Mouse (Mus musculus) liver, embryonic 11.5 days (tissue): ENCODE measurements at regions not wholly inside any gene's neighbourhood (a gene's known extent, or its start where the extent isn't known, plus 50 kb on each side); places are given as distances from the start of the nearest gene placed in this dataset.

ENCODE experiments used
- ATAC-seq: fragments of 200-750 bp; cut with Nextera tagmentation; replicated peaks from 2 replicates; pipeline ENCODE4 v1.8.0; 2017; ENCODE audit warnings: moderate number of reproducible peaks, mild to moderate bottlenecking, moderate TSS enrichment, moderate library complexity; ENCODE audit not compliant: low FRiP score
- DNase-seq: peaks from one replicate; pipeline ENCODE4 v3.0.0-alpha.2; 2017; ENCODE audit warnings: low spot score
- H3K27ac ChIP-seq: fragments of 300-500 bp; sonication (generic); 2 replicates; pipeline ENCODE4 v1.5.1; 2014; ENCODE audit warnings: mild to moderate bottlenecking, low read depth, low read length, control low read depth
- H3K27me3 ChIP-seq: fragments of 300-500 bp; sonication (generic); replicated peaks from 2 replicates; pipeline ENCODE4 v1.6.1; 2014; ENCODE audit warnings: low read length, mixed read lengths; ENCODE audit not compliant: control insufficient read depth, insufficient read depth
- H3K36me3 ChIP-seq: fragments of 300-500 bp; sonication (generic); 2 replicates; pipeline ENCODE4 v1.6.1; 2014; ENCODE audit warnings: mild to moderate bottlenecking, low read length, moderate library complexity, mixed read lengths; ENCODE audit not compliant: control insufficient read depth, insufficient read depth
- H3K4me1 ChIP-seq: fragments of 300-500 bp; sonication (generic); replicated peaks from 2 replicates; pipeline ENCODE4 v1.6.1; 2014; ENCODE audit warnings: low read length, mixed read lengths; ENCODE audit not compliant: control insufficient read depth, insufficient read depth
- H3K4me2 ChIP-seq: fragments of 300-500 bp; sonication (generic); 2 replicates; pipeline ENCODE4 v1.6.1; 2014; ENCODE audit warnings: mild to moderate bottlenecking, control low read depth, moderate library complexity
- H3K4me3 ChIP-seq: fragments of 300-500 bp; sonication (generic); 2 replicates; pipeline ENCODE4 v1.5.1; 2014; ENCODE audit warnings: low read depth, low read length, control low read depth
- H3K9ac ChIP-seq: fragments of 300-500 bp; sonication (generic); 2 replicates; pipeline ENCODE4 v1.6.1; 2014; ENCODE audit warnings: low read depth, low read length, control low read depth
- H3K9me3 ChIP-seq: fragments of 300-500 bp; sonication (generic); 2 replicates; pipeline ENCODE4 v1.6.1; 2016; ENCODE audit warnings: low read length, inconsistent platforms, mixed read lengths; ENCODE audit not compliant: control insufficient read depth
- WGBS: fragments of 180-500 bp; shearing (Covaris S2); extraction: QIAGEN DNeasy Blood & Tissue Kit; methylation state at CpG from one replicate; pipeline ENCODE4 v1.1.7; 2014; 5-methylcytosine and 5-hydroxymethylcytosine counted together

DNA sequence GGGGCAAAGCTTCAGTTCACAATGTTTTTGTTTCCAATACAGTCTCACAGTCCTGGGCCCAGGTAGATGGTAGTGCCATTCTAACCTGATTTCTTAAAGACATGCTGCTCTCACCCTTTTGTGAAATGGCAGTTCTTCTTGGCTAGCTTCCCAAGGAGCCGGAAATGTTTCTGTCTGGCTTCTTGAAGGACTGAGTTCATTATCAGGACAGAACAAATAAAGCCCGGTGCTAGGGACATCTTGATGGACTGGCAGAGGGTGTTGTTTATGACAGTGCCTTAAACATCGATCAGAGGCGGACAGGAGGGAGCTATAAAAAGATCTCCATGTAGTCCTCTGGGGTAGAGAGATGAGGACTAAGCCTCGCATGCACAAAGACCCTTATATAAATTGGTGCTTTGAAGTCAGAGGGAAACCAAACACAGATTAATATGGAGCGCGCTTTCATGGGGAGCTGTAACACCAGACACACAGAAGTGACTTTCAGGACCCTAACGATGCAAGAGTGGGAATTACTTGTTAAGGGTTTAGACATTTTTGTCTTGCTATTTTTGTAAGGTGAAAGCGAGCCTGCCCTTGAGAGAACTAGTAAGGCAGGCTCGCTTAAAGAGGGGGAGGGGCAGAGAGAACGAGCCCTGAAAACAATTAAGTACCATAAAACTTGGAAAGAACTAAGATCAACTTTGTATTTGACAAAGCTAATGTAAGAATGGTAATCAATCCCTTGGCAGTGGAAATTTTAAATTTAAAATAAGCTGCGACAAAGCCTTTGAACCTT, 96.2 kb downstream of the Fzd1 start:
- no peak overlapping the region for H3K4me3 ChIP-seq
- 63% methylated on average over 12 of the region's 12 CpGs for WGBS
- H3K36me3 ChIP-seq: no peaks in the 10 kb centered on the region
- no peaks in the 10 kb centered on the region for H3K4me1 ChIP-seq
- H3K9me3 ChIP-seq: no peaks in the 10 kb centered on the region
- H3K27me3 ChIP-seq: no peaks in the 10 kb centered on the region
- H3K4me2 ChIP-seq: no peak overlapping the region
- H3K27ac ChIP-seq: no peak overlapping the region
- no peak for ATAC-seq
- no peak for DNase-seq
- H3K9ac ChIP-seq: no peak overlapping the region

- Histone ChIP-seq H3K27me3 (no peaks in the 10 kb centered on the region), H3K9me3 (no peaks in the 10 kb centered on the region), H3K27ac (no peak overlapping the region), H3K4me3 (no peak overlapping the region), H3K4me2 (no peak overlapping the region), H3K4me1 (no peaks in the 10 kb centered on the region), H3K36me3 (no peaks in the 10 kb centered on the region), H3K9ac (no peak overlapping the region)
- no peak for DNase-seq
- whole genome bisulfite sequencing: 64% methylated on average over 1 of the region's 1 CpGs
- ATAC-seq: no peak
Observed at GRCm38 (mm10) chr5:4657982-4658381, 99.9 kb downstream of the Fzd1 start.

DNA sequence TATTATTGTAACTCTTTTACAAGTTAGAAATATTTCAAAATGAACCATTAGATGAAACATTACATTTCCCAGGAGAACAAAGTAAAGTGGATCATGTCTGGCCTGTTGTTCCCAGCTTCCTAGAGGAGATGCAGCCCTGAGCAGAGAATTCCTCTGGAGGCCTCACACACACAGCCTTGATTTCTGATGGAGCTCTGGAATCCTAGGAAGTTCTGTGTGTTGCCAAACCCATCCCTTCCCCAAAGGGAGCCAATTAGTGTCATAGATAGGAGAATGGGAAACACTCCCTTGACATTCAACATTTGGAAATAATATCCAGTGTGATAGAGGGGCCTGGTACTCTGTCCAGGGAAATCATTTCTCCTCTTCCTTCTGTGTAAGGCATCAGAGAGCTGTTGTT, 103.6 kb downstream of the Fzd1 start:
- no peaks in the 10 kb centered on the region for H3K9me3 ChIP-seq
- H3K27ac ChIP-seq: no peak overlapping the region
- no peak overlapping the region for H3K4me2 ChIP-seq
- no peak for DNase-seq
- no peaks in the 10 kb centered on the region for H3K27me3 ChIP-seq
- no peak for ATAC-seq
- no peaks in the 10 kb centered on the region for H3K36me3 ChIP-seq
- H3K9ac ChIP-seq: no peak overlapping the region
- H3K4me1 ChIP-seq: no peaks in the 10 kb centered on the region
- H3K4me3 ChIP-seq: no peak overlapping the region

DNA sequence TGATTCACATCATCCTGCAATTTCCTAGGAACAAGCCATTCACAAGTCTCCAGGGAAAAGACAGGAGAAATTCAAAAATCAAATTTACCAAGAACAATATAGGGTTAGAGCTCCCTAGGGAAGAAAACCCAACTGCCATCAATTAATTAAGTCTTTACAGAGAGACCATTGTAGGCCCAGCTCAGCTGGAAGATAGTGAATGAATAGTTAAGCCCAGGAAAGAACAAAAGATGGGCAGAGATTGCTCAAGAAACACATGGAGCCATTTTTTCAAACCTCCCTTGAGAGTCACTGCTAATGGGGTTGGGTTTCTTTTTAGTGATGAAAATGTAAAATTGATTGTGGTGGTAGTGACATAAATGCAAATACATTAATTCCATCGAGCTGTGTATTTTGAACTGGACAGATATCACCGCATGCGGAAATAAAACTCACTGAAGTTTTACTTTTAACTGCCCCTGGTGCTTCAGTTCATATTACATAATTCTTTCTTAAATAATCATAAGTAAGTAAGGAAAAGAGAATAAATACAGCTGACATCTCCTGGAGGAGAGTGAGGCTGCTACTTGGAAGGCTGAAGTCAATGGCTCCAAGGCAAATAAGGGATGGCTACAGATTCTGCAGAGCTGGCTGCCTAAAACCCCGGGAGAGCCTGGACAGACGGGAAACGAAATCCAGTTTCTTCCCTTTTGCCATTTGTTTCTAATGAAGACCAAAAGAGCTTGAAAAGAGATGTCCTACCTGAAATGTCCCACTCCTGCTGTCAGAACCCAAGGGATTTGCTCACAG, 106.5 kb downstream of the Fzd1 start:
- no peak overlapping the region for H3K4me3 ChIP-seq
- H3K4me1 ChIP-seq: no peaks in the 10 kb centered on the region
- WGBS: 83% methylated on average over 6 of the region's 6 CpGs
- H3K9me3 ChIP-seq: no peaks in the 10 kb centered on the region
- ATAC-seq: no peak
- no peak overlapping the region for H3K9ac ChIP-seq
- H3K36me3 ChIP-seq: no peaks in the 10 kb centered on the region
- no peak overlapping the region for H3K4me2 ChIP-seq
- DNase-seq: no peak
- no peak overlapping the region for H3K27ac ChIP-seq
- H3K27me3 ChIP-seq: no peaks in the 10 kb centered on the region

DNA sequence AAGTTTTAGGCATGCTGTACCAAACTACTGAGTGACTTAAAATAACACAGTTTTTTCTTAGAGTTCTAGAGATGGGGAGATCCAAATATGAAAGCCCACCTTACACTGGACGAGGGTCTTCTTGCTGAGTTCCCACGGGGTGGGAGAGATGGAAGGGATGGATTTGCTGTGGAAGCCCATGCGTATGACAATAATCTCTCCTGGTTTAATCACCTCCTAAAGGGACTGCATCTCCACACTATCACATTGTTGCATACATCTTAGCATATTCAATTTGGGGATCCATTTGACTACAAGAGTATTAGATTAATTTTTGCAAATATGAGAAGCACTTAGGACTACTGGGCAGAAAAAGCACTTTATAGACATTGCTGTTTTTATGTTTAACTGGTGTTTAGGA, 107.1 kb downstream of the Fzd1 start:
- Histone ChIP-seq H3K9ac (no peak overlapping the region), H3K9me3 (no peaks in the 10 kb centered on the region), H3K36me3 (no peaks in the 10 kb centered on the region), H3K27ac (no peak overlapping the region), H3K4me1 (no peaks in the 10 kb centered on the region), H3K4me2 (no peak overlapping the region), H3K4me3 (no peak overlapping the region), H3K27me3 (no peaks in the 10 kb centered on the region)
- DNase-seq (no peak), ATAC-seq (no peak)
- 79% methylated on average over 3 of the region's 3 CpGs for WGBS

- no peak for ATAC-seq
Observed at GRCm38 (mm10) chr5:4649858-4650556, 107.8 kb downstream of the Fzd1 start.

DNA sequence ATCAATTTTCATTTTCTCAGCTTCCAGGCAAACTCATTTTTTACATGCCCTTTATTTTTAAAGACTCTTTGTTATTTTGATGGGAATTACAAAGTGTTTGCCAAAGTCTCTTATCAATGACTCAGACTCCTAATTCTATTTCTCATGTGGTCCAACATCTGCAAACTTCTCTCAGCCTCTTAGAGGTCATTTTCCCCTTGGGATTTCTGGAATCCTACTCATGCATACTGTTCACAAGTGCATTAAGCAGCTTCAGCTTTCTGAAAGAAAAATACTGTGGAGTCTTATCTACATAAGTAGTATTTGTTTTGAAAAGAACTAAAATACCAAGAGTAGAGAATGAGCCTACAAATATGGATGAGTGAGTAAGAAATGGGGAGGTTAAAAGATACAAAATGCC, 116.8 kb downstream of the Fzd1 start:
- DNase-seq (no peak), ATAC-seq (no peak)
- Histone ChIP-seq H3K4me3 (no peak overlapping the region), H3K4me2 (no peak overlapping the region), H3K27me3 (no peaks in the 10 kb centered on the region), H3K27ac (no peak overlapping the region), H3K36me3 (no peaks in the 10 kb centered on the region), H3K4me1 (no peaks in the 10 kb centered on the region), H3K9ac (no peak overlapping the region), H3K9me3 (no peaks in the 10 kb centered on the region)

More at GRCm38 (mm10) chr5:4649858-4650556, 107.8 kb downstream of the Fzd1 start:
- Histone ChIP-seq H3K4me2 (no peak overlapping the region), H3K27ac (no peak overlapping the region), H3K4me3 (no peak overlapping the region), H3K4me1 (no peaks in the 10 kb centered on the region), H3K9ac (no peak overlapping the region), H3K9me3 (no peaks in the 10 kb centered on the region), H3K36me3 (no peaks in the 10 kb centered on the region), H3K27me3 (no peaks in the 10 kb centered on the region)
- DNase-seq: no peak
- WGBS: 71% methylated on average over 6 of the region's 6 CpGs

GRCm38 (mm10) chr5:4633763-4634162, 124.1 kb downstream of the Fzd1 start:
- Histone ChIP-seq H3K9me3 (no peaks in the 10 kb centered on the region), H3K4me2 (no peak overlapping the region), H3K36me3 (no peaks in the 10 kb centered on the region), H3K27ac (no peak overlapping the region), H3K9ac (no peak overlapping the region), H3K4me1 (no peaks in the 10 kb centered on the region), H3K4me3 (no peak overlapping the region), H3K27me3 (no peaks in the 10 kb centered on the region)
- no peak for ATAC-seq
- 74% methylated on average over 3 of the region's 3 CpGs for WGBS
- DNase-seq: no peak
